Mouse (Mus musculus): ENCODE results near the gene Akr1a1. TPM values are rescaled to one million over a fixed set of nuclear protein-coding genes. Genes with fewer than 3 reads are reported as not detected.
A peak's percentile ranks its signal among the peaks of the same experiment; 100 is the strongest.
"Not testable (repeated sequence)": the region's sequence is repeated elsewhere in the genome, so short reads cannot be mapped to it uniquely, and the experiment has no call there.

Gene Akr1a1
- polyA plus RNA-seq, 1 experiment from 2014 or later = 765 TPM

DNA sequence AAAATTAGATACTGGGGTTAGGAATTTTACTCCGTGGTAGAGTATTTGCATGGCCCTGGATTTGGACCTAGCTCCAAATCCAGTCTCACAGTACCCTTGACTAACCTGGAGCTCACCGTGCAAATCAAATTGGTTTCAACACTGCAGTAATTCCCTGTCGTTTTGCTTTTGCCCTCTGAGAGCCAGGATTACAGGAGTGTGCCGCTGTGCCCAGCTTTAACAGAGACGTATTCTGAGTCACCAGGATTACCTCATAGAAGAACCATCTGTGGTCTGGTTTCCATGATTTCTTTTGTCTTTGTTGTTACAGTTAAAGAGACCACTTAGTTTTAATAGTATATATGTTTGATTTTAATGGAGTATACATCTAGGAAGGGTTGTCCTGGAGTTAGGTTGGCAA is 27.7 kb upstream of the Akr1a1 start:
- Histone ChIP-seq H3K4me2 (no peak overlapping the region), H3K9me3 (replicated peaks) (no peaks in the 10 kb centered on the region), H3K36me3 (no peaks in the 10 kb centered on the region), H3K9ac (no peak overlapping the region), H3K4me3 (replicated peaks) (no peak overlapping the region), H3K4me1 (no peaks in the 10 kb centered on the region), H3K27ac (no peak overlapping the region), H3K27me3 (no peaks in the 10 kb centered on the region)
- 72% methylated on average over 5 of the region's 5 CpGs for WGBS
- ATAC-seq (replicated peaks; ENCODE audit: low FRiP score) = no peak

DNA sequence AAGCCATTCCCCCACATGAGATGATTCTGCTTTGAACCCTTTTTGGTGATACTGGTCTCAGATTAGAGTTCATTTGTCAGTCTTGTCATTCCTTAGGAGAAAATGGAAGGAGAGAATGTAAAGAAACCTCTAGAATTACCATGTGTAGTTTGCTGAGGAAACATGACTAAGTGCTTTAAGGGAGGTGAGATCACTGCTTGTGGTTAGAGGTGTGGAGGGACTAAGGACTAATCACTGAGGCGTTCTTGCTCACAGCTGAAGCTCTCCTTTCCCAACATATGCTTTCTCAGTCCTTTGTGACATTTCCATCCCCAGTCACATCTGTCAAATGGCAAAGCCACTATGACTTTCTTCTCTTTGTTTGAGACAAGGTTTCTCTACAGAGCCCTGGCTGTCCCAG is 26.3 kb upstream of the Akr1a1 start:
- Histone ChIP-seq H3K9me3 (replicated peaks) (no peaks in the 10 kb centered on the region), H3K27me3 (no peaks in the 10 kb centered on the region), H3K4me3 (replicated peaks) (no peak overlapping the region)

DNA sequence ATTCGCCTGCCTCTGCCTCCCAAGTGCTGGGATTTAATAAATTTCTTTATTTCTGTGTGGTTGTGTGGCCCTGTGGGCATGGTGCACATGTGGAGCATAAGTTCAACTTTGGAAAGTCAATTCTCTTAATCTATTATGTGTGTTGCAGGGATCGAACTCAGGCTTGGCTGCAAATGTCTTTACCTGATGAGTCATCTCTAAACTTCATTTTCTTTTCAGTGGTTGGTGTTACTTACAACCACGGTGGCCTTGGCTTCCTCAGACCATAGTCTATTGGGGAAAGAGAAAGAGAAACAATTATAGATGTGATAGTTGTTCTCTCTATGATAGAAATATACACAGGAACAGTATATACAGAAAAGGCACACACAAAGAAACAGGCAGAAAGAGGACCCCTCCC is 24.5 kb upstream of the Akr1a1 start:
- Histone ChIP-seq H3K4me1 (no peaks in the 10 kb centered on the region), H3K9me3 (replicated peaks) (no peaks in the 10 kb centered on the region), H3K27ac (no peak overlapping the region), H3K4me3 (replicated peaks) (no peak overlapping the region), H3K4me2 (no peak overlapping the region), H3K36me3 (no peaks in the 10 kb centered on the region), H3K27me3 (no peaks in the 10 kb centered on the region), H3K9ac (no peak overlapping the region)
- no peak for ATAC-seq (replicated peaks; ENCODE audit: low FRiP score)
- WGBS = 83% methylated on average over 3 of the region's 3 CpGs

More for the DNA sequence above, 26.3 kb upstream of the Akr1a1 start:
- no peak overlapping the region for H3K9ac ChIP-seq
- H3K4me2 ChIP-seq = no peak overlapping the region
- H3K27ac ChIP-seq = no peak overlapping the region
- ATAC-seq (replicated peaks; ENCODE audit: low FRiP score) = no peak
- 71% methylated on average over 1 of the region's 1 CpGs for WGBS
- no peaks in the 10 kb centered on the region for H3K36me3 ChIP-seq
- no peaks in the 10 kb centered on the region for H3K4me1 ChIP-seq

DNA sequence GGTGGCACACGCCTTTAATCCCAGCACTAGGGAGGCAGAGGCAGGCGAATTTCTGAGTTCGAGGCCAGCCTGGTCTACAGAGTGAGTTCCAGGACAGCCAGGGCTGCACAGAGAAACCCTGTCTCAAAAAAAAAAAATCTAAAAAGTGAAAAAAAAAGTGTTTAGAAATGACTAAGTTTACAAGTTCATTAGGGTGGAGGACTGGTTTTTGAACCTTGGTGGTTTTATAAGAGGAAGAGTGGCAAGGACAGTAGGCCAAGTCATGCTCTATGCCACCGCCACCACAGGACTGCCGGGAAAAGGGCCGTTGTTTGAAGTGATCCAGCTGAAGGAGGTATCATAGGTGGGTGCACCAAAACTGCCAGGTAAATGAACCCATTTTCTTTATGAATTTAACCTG is 23.3 kb upstream of the Akr1a1 start:
- H3K4me3 ChIP-seq (replicated peaks); H3K36me3 ChIP-seq; H3K27me3 ChIP-seq; H3K4me2 ChIP-seq; ATAC-seq (replicated peaks; ENCODE audit: low FRiP score); H3K4me1 ChIP-seq; H3K9ac ChIP-seq; H3K9me3 ChIP-seq (replicated peaks); H3K27ac ChIP-seq: not testable (repeated sequence)
- 91% methylated on average over 6 of the region's 6 CpGs for WGBS

DNA sequence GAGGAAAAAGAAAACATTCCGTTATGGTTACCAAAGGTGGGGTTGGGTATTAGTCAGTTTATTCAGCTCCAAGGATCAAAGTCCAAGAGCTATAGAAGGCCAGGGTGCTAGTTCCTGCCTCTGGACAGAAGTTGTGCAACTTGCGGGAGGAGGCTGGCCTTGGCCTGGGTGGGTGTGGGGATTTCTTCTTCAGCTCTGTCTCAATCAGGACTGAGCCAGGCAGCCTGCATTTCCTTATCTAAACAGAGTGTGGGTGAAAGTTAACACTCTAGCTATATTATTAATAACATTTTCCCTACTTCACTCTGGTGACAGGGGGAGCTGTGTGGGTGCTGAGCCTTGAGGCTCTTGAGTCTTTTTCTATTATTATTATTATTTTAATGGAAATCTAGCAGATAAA is 21.3 kb upstream of the Akr1a1 start:
- Histone ChIP-seq H3K27ac (no peak overlapping the region), H3K4me2 (no peak overlapping the region), H3K9ac (no peak overlapping the region), H3K4me3 (replicated peaks) (no peak overlapping the region), H3K4me1 (peaks cover 4% of the 10 kb centered on the region; the same call in 1 of the 2 replicates), H3K27me3 (no peaks in the 10 kb centered on the region), H3K9me3 (replicated peaks) (no peaks in the 10 kb centered on the region), H3K36me3 (no peaks in the 10 kb centered on the region)
- ATAC-seq (replicated peaks; ENCODE audit: low FRiP score) = no peak; the same call in 1 of the 2 replicates
- WGBS = 40% methylated on average over 2 of the region's 2 CpGs

DNA sequence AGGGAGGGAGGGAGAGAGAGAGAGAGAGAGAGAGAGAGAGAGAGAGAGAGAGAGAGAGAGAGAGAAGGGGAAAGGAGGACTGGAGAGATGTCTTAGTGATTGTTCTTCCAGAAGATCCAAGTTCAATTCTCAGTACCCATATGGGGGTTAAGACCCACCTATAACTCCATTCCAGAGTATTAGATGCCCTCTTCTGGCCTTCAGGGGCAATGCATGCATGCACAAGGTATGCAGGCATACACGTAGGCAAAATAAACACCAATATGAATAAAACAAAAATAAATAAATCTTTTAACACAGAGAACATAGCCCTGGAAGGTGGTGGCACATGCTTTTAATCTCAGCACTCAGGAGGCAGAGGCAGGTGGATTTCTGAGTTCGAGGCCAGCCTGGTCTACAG is 17.8 kb upstream of the Akr1a1 start:
- Histone ChIP-seq H3K27me3 (no peaks in the 10 kb centered on the region), H3K9me3 (replicated peaks) (no peaks in the 10 kb centered on the region), H3K4me2 (no peak overlapping the region), H3K4me3 (replicated peaks) (no peak overlapping the region), H3K9ac (no peak overlapping the region), H3K27ac (no peak overlapping the region), H3K36me3 (no peaks in the 10 kb centered on the region), H3K4me1 (peaks cover 4% of the 10 kb centered on the region; the same call in 1 of the 2 replicates)
- 72% methylated on average over 2 of the region's 2 CpGs for WGBS
- no peak for ATAC-seq (replicated peaks; ENCODE audit: low FRiP score)

DNA sequence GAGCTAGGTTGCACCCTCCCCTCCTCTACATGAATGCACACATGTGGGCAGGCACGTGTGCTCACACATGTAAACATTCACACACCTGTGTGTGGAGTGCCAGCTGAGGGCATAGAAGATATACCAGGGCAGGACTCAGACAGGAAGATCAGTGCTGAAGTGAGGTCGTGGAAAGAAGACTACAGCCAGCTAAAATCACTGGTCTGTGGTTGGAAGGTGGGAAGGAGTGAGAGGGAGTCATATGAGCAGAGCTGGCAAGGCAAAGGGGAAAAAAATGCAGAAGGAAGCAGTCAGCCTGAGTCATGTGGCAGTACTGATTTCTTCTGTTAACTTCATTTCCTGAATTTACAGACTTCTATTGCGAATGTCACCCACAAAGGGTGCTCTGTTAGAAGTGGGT is 16.7 kb upstream of the Akr1a1 start:
- Histone ChIP-seq H3K4me2 (no peak overlapping the region), H3K27ac (peak overlapping the region; percentile 78), H3K36me3 (no peaks in the 10 kb centered on the region), H3K4me3 (replicated peaks) (no peak overlapping the region), H3K27me3 (no peaks in the 10 kb centered on the region), H3K9me3 (replicated peaks) (no peaks in the 10 kb centered on the region), H3K9ac (no peak overlapping the region), H3K4me1 (peaks cover 4% of the 10 kb centered on the region; the same call in 1 of the 2 replicates)
- no peak for ATAC-seq (replicated peaks; ENCODE audit: low FRiP score)
- WGBS = 56% methylated on average over 3 of the region's 3 CpGs

DNA sequence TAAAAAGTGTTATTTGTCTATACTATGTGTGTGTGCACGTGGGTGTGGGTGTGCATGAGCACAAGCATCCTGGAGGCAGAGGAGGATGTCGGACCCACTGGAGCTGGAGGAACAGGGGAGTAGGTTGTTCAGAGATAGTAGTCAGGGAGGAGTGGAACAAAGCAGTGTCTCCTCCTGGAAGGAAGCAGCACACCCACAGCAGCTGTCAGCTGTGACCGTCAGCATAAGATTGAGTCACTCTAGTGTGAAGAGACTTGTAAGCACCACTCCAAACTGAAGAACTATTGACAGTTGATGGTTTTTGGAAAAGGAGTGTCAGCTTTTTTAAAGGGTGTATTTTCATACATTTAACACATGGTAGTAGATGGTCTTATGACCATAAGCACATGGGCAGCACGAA is 15.1 kb upstream of the Akr1a1 start:
- Histone ChIP-seq H3K4me3 (replicated peaks) (no peak overlapping the region), H3K9ac (no peak overlapping the region), H3K4me1 (peaks cover 4% of the 10 kb centered on the region; the same call in 1 of the 2 replicates), H3K27ac (no peak overlapping the region), H3K27me3 (no peaks in the 10 kb centered on the region), H3K9me3 (replicated peaks) (no peaks in the 10 kb centered on the region), H3K4me2 (no peak overlapping the region), H3K36me3 (no peaks in the 10 kb centered on the region)
- WGBS = 60% methylated on average over 4 of the region's 4 CpGs
- no peak for ATAC-seq (replicated peaks; ENCODE audit: low FRiP score)

DNA sequence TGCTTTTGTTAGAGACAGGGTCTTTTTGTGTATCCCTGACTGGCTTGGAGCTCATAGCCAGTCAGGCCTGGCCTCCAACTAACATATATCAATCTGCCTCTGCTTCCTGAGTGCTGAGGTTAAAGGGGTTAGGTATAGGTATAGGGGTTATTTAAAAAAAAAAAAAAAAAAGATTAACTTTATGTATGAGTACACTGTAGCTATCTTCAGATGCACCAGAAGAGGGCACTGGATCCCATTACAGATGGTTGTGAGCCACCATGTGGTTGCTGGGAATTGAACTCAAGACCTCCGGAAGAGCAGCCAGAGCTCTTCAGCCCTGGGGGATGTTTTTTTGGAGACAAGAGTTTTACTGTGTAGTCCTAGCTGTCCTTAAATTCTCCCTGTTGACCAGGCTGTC is 10.5 kb upstream of the Akr1a1 start:
- no peak for ATAC-seq (replicated peaks; ENCODE audit: low FRiP score)
- Histone ChIP-seq H3K9ac (no peak overlapping the region), H3K27ac (no peak overlapping the region), H3K4me3 (replicated peaks) (no peak overlapping the region), H3K9me3 (replicated peaks) (no peaks in the 10 kb centered on the region), H3K4me1 (peaks cover 11% of the 10 kb centered on the region; the same call in 1 of the 2 replicates), H3K36me3 (no peaks in the 10 kb centered on the region), H3K4me2 (no peak overlapping the region), H3K27me3 (no peaks in the 10 kb centered on the region)
- 91% methylated on average over 1 of the region's 1 CpGs for WGBS

DNA sequence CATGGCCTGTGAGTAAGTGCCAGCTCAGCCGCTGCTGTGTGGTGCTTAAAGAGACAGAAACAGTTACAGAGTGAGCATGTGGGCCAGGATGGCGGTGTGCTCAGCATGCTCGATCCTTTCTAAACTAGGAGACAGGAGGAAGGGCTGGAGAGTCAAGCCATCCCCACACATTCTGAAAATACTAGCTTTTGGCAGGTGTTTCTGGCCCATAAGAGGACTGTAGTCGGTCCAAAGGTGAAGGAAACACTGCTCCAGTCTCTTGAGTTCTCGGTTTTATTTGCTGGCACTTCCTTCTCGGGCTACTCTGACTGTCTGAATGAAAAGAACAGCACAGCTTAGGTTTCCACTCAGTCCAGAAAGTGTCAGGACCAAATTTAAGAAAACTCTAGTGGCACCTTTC is 9.3 kb upstream of the Akr1a1 start:
- WGBS = 79% methylated on average over 6 of the region's 6 CpGs
- no peaks in the 10 kb centered on the region for H3K36me3 ChIP-seq
- peaks cover 12% of the 10 kb centered on the region; the same call in 1 of the 2 replicates for H3K4me1 ChIP-seq
- H3K9me3 ChIP-seq (replicated peaks) = no peaks in the 10 kb centered on the region
- no peak overlapping the region for H3K4me3 ChIP-seq (replicated peaks)
- H3K27ac ChIP-seq = no peak overlapping the region
- ATAC-seq (replicated peaks; ENCODE audit: low FRiP score) = no peak
- H3K9ac ChIP-seq = no peak overlapping the region
- no peak overlapping the region for H3K4me2 ChIP-seq
- H3K27me3 ChIP-seq = no peaks in the 10 kb centered on the region

DNA sequence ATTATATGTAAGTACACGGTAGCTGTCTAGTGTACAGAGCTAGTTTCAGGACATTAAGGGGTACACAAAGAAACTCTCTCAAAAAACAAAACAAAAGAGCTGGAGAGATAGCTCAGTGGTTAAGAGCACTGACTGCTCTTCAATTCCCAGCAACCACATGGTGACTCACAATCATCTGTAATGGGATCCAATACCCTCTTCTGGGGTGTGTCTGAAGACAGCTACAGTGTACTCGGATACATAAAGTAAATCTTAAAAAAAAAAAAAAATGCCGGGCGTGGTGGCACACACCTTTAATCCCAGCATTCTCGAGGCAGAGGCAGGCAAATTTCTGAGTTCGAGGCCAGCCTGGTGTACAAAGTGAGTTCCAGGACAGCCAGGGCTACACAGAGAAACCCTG is 8.4 kb upstream of the Akr1a1 start:
- ATAC-seq (replicated peaks; ENCODE audit: low FRiP score); H3K4me2 ChIP-seq: not testable (repeated sequence)
- H3K27ac ChIP-seq = peak overlapping the region; percentile 75

DNA sequence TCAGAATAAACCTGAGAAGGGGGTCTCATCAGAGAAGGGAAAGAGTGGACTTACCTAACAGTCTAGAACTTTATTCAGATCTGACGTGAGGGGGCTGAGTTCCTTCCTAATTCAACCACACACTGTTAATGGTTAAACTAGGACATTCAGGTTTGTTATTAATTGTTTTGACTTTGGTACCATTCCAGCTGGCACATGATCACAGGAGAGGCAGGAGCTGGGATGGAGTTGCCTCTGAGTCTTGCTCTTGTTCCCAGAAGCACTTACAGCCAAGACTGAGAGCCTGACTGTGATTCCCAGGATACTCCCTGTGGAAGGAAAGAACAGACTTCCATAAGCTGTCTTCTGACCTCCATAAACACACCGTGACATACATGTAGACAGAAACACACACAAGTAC is 8.0 kb upstream of the Akr1a1 start:
- Histone ChIP-seq H3K4me2 (no peak overlapping the region), H3K36me3 (no peaks in the 10 kb centered on the region), H3K27me3 (no peaks in the 10 kb centered on the region), H3K4me1 (peaks cover 19% of the 10 kb centered on the region; the same call in 1 of the 2 replicates), H3K4me3 (replicated peaks) (no peak overlapping the region), H3K9ac (no peak overlapping the region), H3K9me3 (replicated peaks) (no peaks in the 10 kb centered on the region), H3K27ac (peak overlapping the region; percentile 75)
- peak; percentile 74 for ATAC-seq (replicated peaks; ENCODE audit: low FRiP score)
- WGBS = 53% methylated on average over 2 of the region's 2 CpGs

More for the DNA sequence above, 8.4 kb upstream of the Akr1a1 start:
- not testable (repeated sequence) for H3K9me3 ChIP-seq (replicated peaks); H3K36me3 ChIP-seq; H3K9ac ChIP-seq; H3K27me3 ChIP-seq; H3K4me3 ChIP-seq (replicated peaks)
- peaks cover 19% of the 10 kb centered on the region; the same call in 1 of the 2 replicates for H3K4me1 ChIP-seq
- WGBS = 85% methylated on average over 6 of the region's 6 CpGs

DNA sequence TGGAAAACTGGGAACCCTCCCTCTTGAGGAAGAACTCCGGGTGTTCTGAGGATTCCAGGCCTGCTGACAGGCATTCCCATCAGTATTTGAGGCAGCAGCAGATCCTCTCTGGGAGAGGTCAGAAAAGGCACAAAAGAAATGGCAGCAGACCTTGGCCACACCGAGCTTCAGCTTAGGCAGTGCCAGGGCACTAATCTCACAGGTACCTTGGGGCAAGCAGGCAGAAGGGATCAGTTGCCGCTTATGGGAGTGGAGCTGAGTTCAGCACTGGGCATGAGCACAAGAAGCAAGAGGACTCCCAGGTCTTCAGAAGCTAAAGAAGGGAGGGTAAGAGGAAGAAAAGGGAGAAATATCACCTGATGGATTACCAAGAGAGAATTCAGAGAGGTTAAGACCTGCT is 6.5 kb upstream of the Akr1a1 start:
- Histone ChIP-seq H3K9me3 (replicated peaks) (no peaks in the 10 kb centered on the region), H3K27ac (no peak overlapping the region), H3K4me2 (no peak overlapping the region), H3K27me3 (no peaks in the 10 kb centered on the region), H3K4me3 (replicated peaks) (no peak overlapping the region), H3K36me3 (no peaks in the 10 kb centered on the region), H3K9ac (no peak overlapping the region), H3K4me1 (peaks cover 19% of the 10 kb centered on the region; the same call in 1 of the 2 replicates)
- ATAC-seq (replicated peaks; ENCODE audit: low FRiP score) = no peak
- WGBS = 47% methylated on average over 3 of the region's 3 CpGs
